Mouse (Mus musculus): ENCODE data around the gene Dgkb. TPM values are rescaled to one million over a fixed set of nuclear protein-coding genes. Genes with fewer than 3 reads are reported as not detected.

The Dgkb gene
- total and polyA plus RNA-seq, 3 experiments = not detected

GRCm38 (mm10) chr12:38123524-38123923, 306.0 kb downstream of the Dgkb start (continued):
- TF ChIP-seq UBTF (IDR thresholded peaks at IDR 0.05; ENCODE audit: low read depth, low read length) = no peak
- TF ChIP-seq GABPA (IDR thresholded peaks at IDR 0.05; ENCODE audit: insufficient replicate concordance, low read depth, low read length) = no peak
- no peak for TF ChIP-seq RCOR1 (conservative IDR thresholded peaks at IDR 0.05; ENCODE audit: low read depth, low read length)
- no peak for TF ChIP-seq ELF1 (IDR thresholded peaks at IDR 0.05; ENCODE audit: low read depth, low read length)
- TF ChIP-seq BHLHE40 (IDR thresholded peaks at IDR 0.05; ENCODE audit: low read depth, low read length) = no peak
- no peak for TF ChIP-seq HCFC1 (IDR thresholded peaks at IDR 0.05; ENCODE audit: low read depth, low read length)
- peak; percentile 13; the same call in 1 of the 2 replicates for TF ChIP-seq SMC3 (IDR thresholded peaks at IDR 0.05; ENCODE audit: low read depth, low read length)
- TF ChIP-seq ZC3H11A (IDR thresholded peaks at IDR 0.05; ENCODE audit: low read depth, low read length) = no peak
- TF ChIP-seq USF2 (conservative IDR thresholded peaks at IDR 0.05; ENCODE audit: low read depth, low read length) = no peak
- TF ChIP-seq POLR2A (IDR thresholded peaks at IDR 0.05; ENCODE audit: low read depth, low read length) = no peak

DNA sequence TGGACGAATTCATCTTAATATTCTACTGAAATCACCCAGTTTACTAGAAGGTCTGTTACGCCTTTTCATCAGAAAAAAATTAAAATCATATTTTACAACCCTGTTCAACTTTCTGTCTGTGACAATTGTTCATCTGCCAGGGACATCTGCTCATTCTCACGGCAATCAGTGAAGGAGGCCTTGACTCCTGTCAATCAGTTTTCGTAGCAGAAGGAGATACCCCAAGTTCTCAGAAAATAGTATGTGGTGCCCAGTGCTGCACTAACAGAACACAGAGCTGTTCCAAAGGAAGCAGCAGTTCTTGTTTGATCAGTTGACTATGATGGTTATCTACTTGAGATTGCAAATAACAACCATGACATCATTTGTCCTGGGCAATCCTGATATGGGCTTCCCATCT, 307.8 kb downstream of the Dgkb start:
- Histone ChIP-seq H3K4me3 (replicated peaks in 1 of 3; ENCODE audit: low read depth in 2 of 3, low read length in 2 of 3, poor library complexity in 1 of 3) (no peak overlapping the region), H3K9ac (ENCODE audit: insufficient read depth, low read depth) (no peak overlapping the region), H3K4me2 (ENCODE audit: insufficient read depth, low read depth, poor library complexity, severe bottlenecking) (no peak overlapping the region), H3K4me1 (ENCODE audit: control insufficient read depth in 1 of 2, insufficient read depth in 2 of 2) (no peaks in the 10 kb centered on the region; a peak in 1 of 4 replicates), H3K9me3 (replicated peaks; ENCODE audit: low read length) (no peaks in the 10 kb centered on the region), H3K79me2 (replicated peaks; ENCODE audit: control insufficient read depth, extremely low read depth, insufficient read depth, poor library complexity, severe bottlenecking) (no peaks in the 10 kb centered on the region), H3K27ac (ENCODE audit: insufficient read depth, low read depth) (no peak overlapping the region), H3K36me3 (replicated peaks in 1 of 2; ENCODE audit: control insufficient read depth in 1 of 2, insufficient read depth in 1 of 2, low read length in 1 of 2) (no peaks in the 10 kb centered on the region), H3K27me3 (replicated peaks) (no peaks in the 10 kb centered on the region)
- TF ChIP-seq GABPA (IDR thresholded peaks at IDR 0.05; ENCODE audit: insufficient replicate concordance, low read depth, low read length) = no peak
- no peak for TF ChIP-seq POLR2A (IDR thresholded peaks at IDR 0.05; ENCODE audit: low read depth, low read length)
- TF ChIP-seq MAX (IDR thresholded peaks at IDR 0.05; ENCODE audit: low read length) = no peak
- in situ Hi-C loops (cut with MboI; ENCODE audit: low pct_ligation_motif_present, low pct_unique_long_range_greater_than_20kb, low sequenced_read_pairs) = loop anchor here (25.0 kb wide), 1 partner anchor 1362 kb away; no protein-coding TSS in a partner anchor
- DNase-seq (ENCODE audit: extremely low read depth) = no peak
- dilution Hi-C loops (cut with MboI; ENCODE audit: extremely low pct_ligation_motif_present, extremely low pct_unique_long_range_greater_than_20kb, low sequenced_read_pairs) = no loop called here

DNA sequence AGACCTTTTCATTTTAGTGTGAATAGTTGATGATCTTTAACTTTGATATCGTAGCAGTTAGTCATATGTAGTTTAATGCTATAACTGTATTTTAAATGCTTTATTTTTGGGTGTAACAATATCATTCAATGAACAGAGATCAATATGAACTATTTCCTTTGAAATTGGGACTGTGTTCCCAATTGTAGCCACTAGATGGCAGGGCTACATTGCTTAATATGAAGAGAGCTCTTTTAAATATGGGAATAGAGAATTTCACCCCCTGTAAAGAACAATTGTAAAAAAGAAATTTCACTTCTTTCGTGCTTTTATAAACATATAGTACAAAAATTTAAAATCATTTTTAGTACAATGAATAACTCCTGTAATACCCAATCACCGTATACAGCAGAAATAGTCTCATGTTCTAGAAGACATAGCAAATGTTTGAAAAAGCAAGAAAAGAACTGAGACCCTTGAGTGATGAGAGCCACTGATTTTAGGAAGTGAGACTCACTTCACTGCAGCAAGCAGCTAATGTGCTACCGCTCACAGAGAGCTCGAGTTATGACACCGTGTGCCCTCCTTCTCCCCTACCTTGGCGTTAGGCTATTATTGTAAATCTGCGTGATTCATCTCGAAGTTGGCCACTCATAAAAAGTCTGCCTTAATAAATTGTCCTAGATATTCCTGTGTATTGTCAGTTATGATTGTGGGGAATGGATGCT, 312.8 kb downstream of the Dgkb start:
- Histone ChIP-seq H3K36me3 (replicated peaks in 1 of 2; ENCODE audit: control insufficient read depth in 1 of 2, insufficient read depth in 1 of 2, low read length in 1 of 2) (no peaks in the 10 kb centered on the region), H3K9ac (ENCODE audit: insufficient read depth, low read depth) (no peak overlapping the region), H3K4me3 (replicated peaks in 1 of 3; ENCODE audit: low read depth in 2 of 3, low read length in 2 of 3, poor library complexity in 1 of 3) (peak overlapping the region in 1 of 3 experiments; percentile 31), H3K4me2 (ENCODE audit: insufficient read depth, low read depth, poor library complexity, severe bottlenecking) (peak overlapping the region; percentile 63), H3K9me3 (replicated peaks; ENCODE audit: low read length) (no peaks in the 10 kb centered on the region), H3K79me2 (replicated peaks; ENCODE audit: control insufficient read depth, extremely low read depth, insufficient read depth, poor library complexity, severe bottlenecking) (no peaks in the 10 kb centered on the region), H3K27me3 (replicated peaks) (no peaks in the 10 kb centered on the region), H3K27ac (ENCODE audit: insufficient read depth, low read depth) (no peak overlapping the region), H3K4me1 (ENCODE audit: control insufficient read depth in 1 of 2, insufficient read depth in 2 of 2) (peaks cover 0 to 5% of the 10 kb centered on the region in 2 experiments; a peak in 1 of 4 replicates)
- dilution Hi-C loops (cut with MboI; ENCODE audit: extremely low pct_ligation_motif_present, extremely low pct_unique_long_range_greater_than_20kb, low sequenced_read_pairs) (no loop called here), in situ Hi-C loops (cut with MboI; ENCODE audit: low pct_ligation_motif_present, low pct_unique_long_range_greater_than_20kb, low sequenced_read_pairs) (loop anchor here (25.0 kb wide), 1 partner anchor 1357 kb away; no protein-coding TSS in a partner anchor)
- TF ChIP-seq MAZ (IDR thresholded peaks at IDR 0.05; ENCODE audit: low read depth, low read length) = no peak
- no peak for TF ChIP-seq PAX5 (IDR thresholded peaks at IDR 0.05; ENCODE audit: low read length)
- no peak for TF ChIP-seq MAX (IDR thresholded peaks at IDR 0.05; ENCODE audit: low read length)
- peak; percentile 53 for TF ChIP-seq SMC3 (IDR thresholded peaks at IDR 0.05; ENCODE audit: low read depth, low read length)
- peak; percentile 81 for TF ChIP-seq RAD21 (IDR thresholded peaks at IDR 0.05; ENCODE audit: low read depth, low read length)
- no peak for TF ChIP-seq ZC3H11A (IDR thresholded peaks at IDR 0.05; ENCODE audit: low read depth, low read length)
- no peak for TF ChIP-seq IRF4 (IDR thresholded peaks at IDR 0.05; ENCODE audit: low read depth, low read length)
- no peak for TF ChIP-seq POLR2A (IDR thresholded peaks at IDR 0.05; ENCODE audit: low read depth, low read length)
- peak; percentile 34 to 77; a peak in 3 of 4 replicates for TF ChIP-seq CTCF (conservative IDR thresholded peaks at IDR 0.05 in 1 of 2, IDR thresholded peaks at IDR 0.05 in 1 of 2; ENCODE audit: low read depth in 2 of 2, low read length in 2 of 2)
- no peak for TF ChIP-seq TBP (conservative IDR thresholded peaks at IDR 0.05; ENCODE audit: low read depth, low read length)
- DNase-seq (ENCODE audit: extremely low read depth) = peak; percentile 67
